Mouse (Mus musculus) frontal cortex, adult 2 months (tissue): ENCODE results near the gene Sh2d4b. TPM values are rescaled to one million over a fixed set of nuclear protein-coding genes. Genes with fewer than 3 reads are reported as not detected.

Experiments used
- DNase-seq, 2 experiments: peaks; one replicate each; pipeline ENCODE4 v3.0.0; 2022; ENCODE audit warnings: low spot score in 1 of 2; ENCODE audit errors: extremely low spot score in 1 of 2
- polyA plus RNA-seq: library from polyadenylated mRNA; depleted of rRNA; stranded (reverse); fragments of >200 nt; gene quantifications from 2 replicates; pipeline ENCODE4 v1.2.3, GENCODE M21; 2012

The Sh2d4b gene
- polyA plus RNA-seq, 1 experiment = 1.1 TPM

GRCm38 (mm10) chr14:40908763-40909162, 15.7 kb upstream of the Sh2d4b start:
- no peak for DNase-seq

- no peak for DNase-seq
Measured at GRCm38 (mm10) chr14:40906770-40907169, 13.7 kb upstream of the Sh2d4b start.

GRCm38 (mm10) chr14:40905813-40906212, 12.7 kb upstream of the Sh2d4b start:
- DNase-seq = no peak

GRCm38 (mm10) chr14:40902307-40903055, 9.4 kb upstream of the Sh2d4b start:
- DNase-seq = no peak

- no peak for DNase-seq
Measured at GRCm38 (mm10) chr14:40900267-40900666, 7.2 kb upstream of the Sh2d4b start.

- DNase-seq = no peak
Measured at GRCm38 (mm10) chr14:40897916-40898315, 4.8 kb upstream of the Sh2d4b start.

- DNase-seq = no peak
Measured at GRCm38 (mm10) chr14:40895681-40896080, 2.6 kb upstream of the Sh2d4b start.

GRCm38 (mm10) chr14:40894576-40895247, 1.6 kb upstream of the Sh2d4b start:
- peak; percentile 68 to 88 for DNase-seq

GRCm38 (mm10) chr14:40893884-40894283, 818 bp upstream of the Sh2d4b start:
- no peak for DNase-seq

- no peak for DNase-seq
Measured at GRCm38 (mm10) chr14:40892326-40892825, 690 bp downstream of the Sh2d4b start.

- DNase-seq = no peak
Measured at GRCm38 (mm10) chr14:40891506-40891905, 1.6 kb downstream of the Sh2d4b start.

GRCm38 (mm10) chr14:40889704-40890103, 3.4 kb downstream of the Sh2d4b start:
- DNase-seq = no peak

- no peak for DNase-seq
Measured at GRCm38 (mm10) chr14:40889181-40889580, 3.9 kb downstream of the Sh2d4b start.

GRCm38 (mm10) chr14:40886428-40887202, 6.5 kb downstream of the Sh2d4b start:
- DNase-seq = no peak

GRCm38 (mm10) chr14:40885752-40886151, 7.3 kb downstream of the Sh2d4b start:
- no peak for DNase-seq

GRCm38 (mm10) chr14:40885225-40885624, 7.8 kb downstream of the Sh2d4b start:
- peak; percentile 40 to 68 for DNase-seq

- DNase-seq = no peak
Measured at GRCm38 (mm10) chr14:40874565-40874964, 18.5 kb downstream of the Sh2d4b start.

GRCm38 (mm10) chr14:40873961-40874360, 19.1 kb downstream of the Sh2d4b start:
- no peak for DNase-seq

- no peak for DNase-seq
Measured at GRCm38 (mm10) chr14:40870598-40870997, 22.5 kb downstream of the Sh2d4b start.

- no peak for DNase-seq
Measured at GRCm38 (mm10) chr14:40864811-40865514, 28.1 kb downstream of the Sh2d4b start.
